ENCODE assay signal across 12 mouse cellular contexts in genomic region chr4:136213629-136214028, GRCm38 (mm10). TPM values are rescaled to one million over a fixed set of nuclear protein-coding genes. Genes with fewer than 3 reads are reported as not detected.
DNase-seq lines count a peak whose midpoint lies in the region; ATAC-seq and TF ChIP-seq lines count a peak whose summit lies in the region.
"Had no signal": no experiment of that assay in that cellular context is flagged by ENCODE, and none has a peak within 500 bp of the region (broad histone marks: within the 10 kb centered on the region; RNA-seq: fewer than 3 reads in every experiment).

No protein-coding gene starts in this region.

- no peak overlapping the region for H3K9ac ChIP-seq in kidney, embryonic 16.5 days (replicated peaks; ENCODE audit: low read length)
- H3K9ac ChIP-seq in lung, postnatal 0 days (replicated peaks; ENCODE audit: low read depth): no peak overlapping the region

- H3K36me3 ChIP-seq in kidney, embryonic 16.5 days (ENCODE audit: insufficient read depth, low read length): no peaks in the 10 kb centered on the region
- no peaks in the 10 kb centered on the region for H3K36me3 ChIP-seq in lung, postnatal 0 days (ENCODE audit: insufficient read depth, low read length)
- no peaks in the 10 kb centered on the region for H3K36me3 ChIP-seq in limb, embryonic 10.5 days
- H3K36me3 ChIP-seq: heart, embryonic 10.5 days had no signal

- TF ChIP-seq EP300 in lung, postnatal 0 days (IDR thresholded peaks at IDR 0.05): no peak

- no peak overlapping the region for H3K4me3 ChIP-seq in kidney, embryonic 16.5 days (ENCODE audit: low read length)
- H3K4me3 ChIP-seq in lung, postnatal 0 days (ENCODE audit: low read depth, low read length): no peak overlapping the region
- no peak overlapping the region for H3K4me3 ChIP-seq in limb, embryonic 10.5 days
- H3K4me3 ChIP-seq: heart, embryonic 10.5 days; megakaryocyte, embryonic 14.5 days had no signal

- no peak for TF ChIP-seq CTCF in lung, postnatal 0 days (IDR thresholded peaks at IDR 0.05)

- 42% methylated on average over 7 of the region's 7 CpGs for WGBS in kidney, embryonic 16.5 days
- 44% methylated on average over 7 of the region's 7 CpGs for WGBS in lung, postnatal 0 days
- 85% methylated on average over 7 of the region's 7 CpGs for WGBS in limb, embryonic 10.5 days

- H3K4me2 ChIP-seq in kidney, embryonic 16.5 days (replicated peaks; ENCODE audit: low read depth, low read length): no peak overlapping the region
- H3K4me2 ChIP-seq in lung, postnatal 0 days (replicated peaks; ENCODE audit: low read depth, low read length): no peak overlapping the region

- peaks cover 10% of the 10 kb centered on the region for H3K4me1 ChIP-seq in kidney, embryonic 16.5 days (ENCODE audit: insufficient read depth, low read length)
- H3K4me1 ChIP-seq in lung, postnatal 0 days (ENCODE audit: insufficient read depth, low read depth, low read length): peaks cover 7% of the 10 kb centered on the region
- peaks cover 11% of the 10 kb centered on the region for H3K4me1 ChIP-seq in limb, embryonic 10.5 days
- H3K4me1 ChIP-seq: megakaryocyte, embryonic 14.5 days had no signal

- H3K27ac ChIP-seq in kidney, embryonic 16.5 days (ENCODE audit: low read length): no peak overlapping the region
- H3K27ac ChIP-seq in lung, postnatal 0 days (ENCODE audit: low read length): no peak overlapping the region
- H3K27ac ChIP-seq in limb, embryonic 10.5 days: no peak overlapping the region

- no peaks in the 10 kb centered on the region for H3K27me3 ChIP-seq in kidney, embryonic 16.5 days (ENCODE audit: insufficient read depth, low read length)
- H3K27me3 ChIP-seq in lung, postnatal 0 days (replicated peaks; ENCODE audit: insufficient read depth, low read length): no peaks in the 10 kb centered on the region
- H3K27me3 ChIP-seq in limb, embryonic 10.5 days (ENCODE audit: low read depth, poor library complexity, severe bottlenecking): peaks cover 17% of the 10 kb centered on the region

- ATAC-seq in cerebellum, adult (ENCODE audit: insufficient number of reproducible peaks, low FRiP score, low TSS enrichment): no peak
- peak; percentile 62 for ATAC-seq in kidney, embryonic 16.5 days (ENCODE audit: low FRiP score, low TSS enrichment)
- peak; percentile 67 for ATAC-seq in lung, postnatal 0 days
- no peak for ATAC-seq in activated CD4-positive, CD25-positive, alpha-beta regulatory T cell, adult 4 months

- intact Hi-C loops in left cerebral cortex, postnatal 25 days (cut with DNase I): no loop called here

- H3K9me3 ChIP-seq in kidney, embryonic 16.5 days (ENCODE audit: low read length): no peaks in the 10 kb centered on the region
- H3K9me3 ChIP-seq in lung, postnatal 0 days (ENCODE audit: low read length): no peaks in the 10 kb centered on the region
- no peaks in the 10 kb centered on the region for H3K9me3 ChIP-seq in limb, embryonic 10.5 days (replicated peaks)
- H3K9me3 ChIP-seq: heart, embryonic 10.5 days; megakaryocyte, embryonic 14.5 days had no signal

- peak; percentile 35 to 38 for DNase-seq in cerebellum, postnatal 10 days
- peak; percentile 69 for DNase-seq in MN1 (ENCODE audit: low spot score)
- DNase-seq in lung, postnatal 0 days (ENCODE audit: low spot score): peak; percentile 73
- DNase-seq in left cerebral cortex, postnatal 25 days (ENCODE audit: low spot score in 2 of 2): no peak
- no peak for DNase-seq in limb, embryonic 10.5 days (ENCODE audit: low spot score)
- DNase-seq: thymus, postnatal 36 days had no signal

RNA-seq across cellular contexts. Expression of gene Asap3, which starts 7.5 kb away (rescaled TPM):
- 5.8 and 6.0 TPM in 2 replicates for polyA plus RNA-seq in kidney, embryonic 16.5 days (2015; fragmentation: Nextera tagmentation; extraction: Ambion mirVana)
- 5.4 and 5.5 TPM in 2 replicates for polyA plus RNA-seq in lung, postnatal 0 days (2015; fragmentation: Nextera tagmentation; extraction: Ambion mirVana)
- under 1 TPM in 1 of 2 experiments, not detected in 1; 0.25 TPM for polyA plus RNA-seq in activated CD4-positive, CD25-positive, alpha-beta regulatory T cell, adult 4 months (2017; shearing (Covaris generic))
- total RNA-seq in left cerebral cortex, postnatal 25 days (2021): 1 to 10 TPM; 3.1 to 3.2 TPM
- 2.3 and 3.7 TPM in 2 replicates for polyA plus RNA-seq in limb, embryonic 10.5 days (2016; fragmentation: Nextera tagmentation; extraction: Ambion mirVana)
- total RNA-seq: common myeloid progenitor, adult 5-6 weeks had no signal

RNA-seq across cellular contexts. Expression of gene Tcea3, which starts 33.9 kb away (rescaled TPM):
- polyA plus RNA-seq in kidney, embryonic 16.5 days (2015; fragmentation: Nextera tagmentation; extraction: Ambion mirVana): 8.6 and 11.4 TPM in 2 replicates
- 26.8 and 29.1 TPM in 2 replicates for polyA plus RNA-seq in lung, postnatal 0 days (2015; fragmentation: Nextera tagmentation; extraction: Ambion mirVana)
- polyA plus RNA-seq in activated CD4-positive, CD25-positive, alpha-beta regulatory T cell, adult 4 months (2017; shearing (Covaris generic)): under 1 TPM in 1 of 2 experiments, not detected in 1; 0.58 TPM
- total RNA-seq in left cerebral cortex, postnatal 25 days (2021): under 1 TPM; 0.57 to 0.76 TPM
- 1.5 and 1.8 TPM in 2 replicates for polyA plus RNA-seq in limb, embryonic 10.5 days (2016; fragmentation: Nextera tagmentation; extraction: Ambion mirVana)
- total RNA-seq: common myeloid progenitor, adult 5-6 weeks had no signal

RNA-seq across cellular contexts. Expression of gene E2f2, which starts 41.4 kb away (rescaled TPM):
- 7.3 and 8.3 TPM in 2 replicates for polyA plus RNA-seq in kidney, embryonic 16.5 days (2015; fragmentation: Nextera tagmentation; extraction: Ambion mirVana)
- polyA plus RNA-seq in lung, postnatal 0 days (2015; fragmentation: Nextera tagmentation; extraction: Ambion mirVana): 17.8 and 19.1 TPM in 2 replicates
- 10 to 100 TPM; 22.0 to 34.6 TPM for polyA plus RNA-seq in activated CD4-positive, CD25-positive, alpha-beta regulatory T cell, adult 4 months (2017; shearing (Covaris generic))
- total RNA-seq in left cerebral cortex, postnatal 25 days (2021): 1 to 10 TPM in 1 of 2 experiments, under 1 TPM in 1; 0.66 to 1.2 TPM
- polyA plus RNA-seq in limb, embryonic 10.5 days (2016; fragmentation: Nextera tagmentation; extraction: Ambion mirVana): 6.4 and 7.3 TPM in 2 replicates

Comparison
In these comparisons a context has a peak if more than half of its experiments do, and no peak if none do; other contexts are left out.
1. DNase-seq: peak in cerebellum, postnatal 10 days (2 of 2), MN1 (single experiment) and lung, postnatal 0 days (single experiment); none in left cerebral cortex, postnatal 25 days (0 of 2) and limb, embryonic 10.5 days (single experiment).
2. ATAC-seq: peak in kidney, embryonic 16.5 days (single experiment) and lung, postnatal 0 days (single experiment); none in cerebellum, adult (single experiment) and activated CD4-positive, CD25-positive, alpha-beta regulatory T cell, adult 4 months (single experiment).